Mouse (Mus musculus) embryonic facial prominence, embryonic 13.5 days (tissue): ENCODE data around the gene Aif1l. TPM values are rescaled to one million over a fixed set of nuclear protein-coding genes. Genes with fewer than 3 reads are reported as not detected.

Experiments used
- ATAC-seq: fragments of 200-750 bp; cut with Nextera tagmentation; 2 replicates; pipeline ENCODE4 v1.8.0; 2017; ENCODE audit warnings: low read depth; ENCODE audit not compliant: insufficient number of reproducible peaks, insufficient read depth, low FRiP score, low TSS enrichment
- H3K27ac ChIP-seq: fragments of 300-500 bp; sonication (generic); 2 replicates; pipeline ENCODE4 v1.5.1; 2015; ENCODE audit warnings: moderate library complexity, mild to moderate bottlenecking, inconsistent platforms
- H3K27me3 ChIP-seq: fragments of 300-500 bp; sonication (generic); 2 replicates; pipeline ENCODE4 v1.6.1; 2015; ENCODE audit warnings: mild to moderate bottlenecking, inconsistent platforms
- H3K36me3 ChIP-seq: fragments of 300-500 bp; sonication (generic); 2 replicates; pipeline ENCODE4 v1.6.1; 2015; ENCODE audit warnings: mild to moderate bottlenecking, inconsistent platforms
- H3K4me1 ChIP-seq: fragments of 300-500 bp; sonication (generic); 2 replicates; pipeline ENCODE4 v1.6.1; 2015; ENCODE audit warnings: inconsistent platforms
- H3K4me2 ChIP-seq: fragments of 300-500 bp; sonication (generic); 2 replicates; pipeline ENCODE4 v1.6.1; 2015; ENCODE audit warnings: moderate library complexity, mild to moderate bottlenecking, inconsistent platforms
- H3K4me3 ChIP-seq: fragments of 300-500 bp; sonication (generic); 2 replicates; pipeline ENCODE4 v1.5.1; 2015; ENCODE audit warnings: mild to moderate bottlenecking, inconsistent platforms
- H3K9ac ChIP-seq: fragments of 300-500 bp; sonication (generic); 2 replicates; pipeline ENCODE4 v1.6.1; 2015; ENCODE audit warnings: mild to moderate bottlenecking, inconsistent platforms
- H3K9me3 ChIP-seq: fragments of 300-500 bp; sonication (generic); 2 replicates; pipeline ENCODE4 v1.6.1; 2016; ENCODE audit warnings: inconsistent platforms
- WGBS: fragments of 180-500 bp; shearing (Covaris S2); methylation state at CpG from one replicate; pipeline ENCODE4 v1.1.7; 2015; ENCODE audit warnings: mixed read lengths; 5-methylcytosine and 5-hydroxymethylcytosine counted together
- polyA plus RNA-seq: library from polyadenylated mRNA; unstranded; fragments of >200 nt; fragmentation: Nextera tagmentation; extraction: Ambion mirVana; gene quantifications from 2 replicates; pipeline ENCODE4 v1.2.1, GENCODE M21; 2015

Aif1l gene
- polyA plus RNA-seq, 1 experiment from 2014 or later, result 46.4 TPM

DNA sequence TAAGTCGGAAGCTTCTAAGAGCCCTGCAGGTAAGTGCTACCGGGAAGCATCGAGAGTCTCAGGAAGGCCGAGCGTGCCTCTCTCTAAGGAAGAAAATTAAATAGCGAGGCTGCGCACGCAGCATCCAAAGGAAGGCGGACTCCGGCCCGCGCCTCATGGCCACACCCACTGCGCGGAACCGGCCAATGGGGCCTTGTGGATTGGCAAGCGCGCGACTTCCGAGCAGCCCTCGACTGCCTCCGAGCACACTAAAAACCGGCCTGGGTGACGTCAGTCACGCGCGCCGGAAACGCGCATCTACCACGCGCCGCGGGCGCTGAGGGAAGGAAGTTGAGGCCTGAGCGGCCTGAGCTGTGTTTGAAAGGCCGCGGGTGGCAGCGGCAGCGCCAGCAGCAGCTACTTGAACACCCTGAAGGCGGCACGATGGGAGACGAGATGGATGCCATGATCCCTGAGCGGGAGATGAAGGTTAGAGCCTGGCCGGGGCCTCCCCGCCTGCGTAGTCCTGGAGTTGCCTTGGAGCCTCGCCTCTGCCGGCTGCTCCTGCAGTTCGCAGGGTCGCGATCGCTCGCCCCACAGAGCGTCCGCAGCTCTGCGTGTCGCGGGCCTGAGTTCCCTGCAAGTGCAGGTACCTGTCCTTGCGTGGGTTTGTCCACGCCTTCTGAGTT lies 24.3 kb downstream of the Aif1l start, which contains the start of gene Nup214:
Nup214 (plus strand) TSS at position 296 of the 668 bp plus-strand sequence.
- peak; percentile 99 for ATAC-seq
- H3K27me3 ChIP-seq, result no peaks in the 10 kb centered on the region
- H3K4me2 ChIP-seq, result peak within 1 kb of the TSS; percentile 95
- H3K27ac ChIP-seq, result peak within 1 kb of the TSS; percentile 82
- peaks cover 15% of the 10 kb centered on the region for H3K4me1 ChIP-seq
- H3K4me3 ChIP-seq, result peak within 1 kb of the TSS; percentile 96
- under 1% methylated on average over 60 of the region's 60 CpGs for WGBS
- peak within 1 kb of the TSS; percentile 98 for H3K9ac ChIP-seq
- peaks cover 58% of the 10 kb centered on the region for H3K36me3 ChIP-seq
- H3K9me3 ChIP-seq, result no peaks in the 10 kb centered on the region

DNA sequence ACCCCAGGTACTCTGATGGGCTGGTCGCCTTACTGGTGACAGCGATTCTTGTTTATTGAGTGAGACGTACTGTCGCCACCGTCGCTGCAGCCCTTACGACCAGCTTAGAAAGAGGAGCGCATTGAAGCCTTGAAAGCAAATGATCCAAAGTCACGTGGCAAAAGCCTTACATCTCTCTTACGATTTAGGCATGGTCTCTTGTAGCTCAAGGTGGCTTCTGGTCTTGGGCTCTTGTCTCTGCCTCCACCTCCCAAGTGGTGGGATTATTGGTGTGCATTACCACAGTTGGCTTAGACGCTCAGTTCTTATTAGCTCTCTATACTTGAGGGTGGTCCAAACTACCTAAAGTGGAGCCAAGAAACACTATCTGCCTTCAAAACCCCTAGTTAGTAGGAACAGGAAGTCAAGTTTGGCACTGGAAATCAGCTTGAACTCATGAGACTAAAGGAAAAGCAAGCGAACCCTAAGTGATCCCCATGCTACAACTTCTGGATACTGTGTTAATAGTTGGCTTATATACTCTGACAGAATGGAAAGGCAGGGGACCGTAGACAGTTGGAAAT lies 25.0 kb downstream of the Aif1l start:
- peaks cover 57% of the 10 kb centered on the region for H3K36me3 ChIP-seq
- H3K4me3 ChIP-seq, result peak overlapping the region; percentile 96
- H3K27ac ChIP-seq, result peak overlapping the region; percentile 76
- peak overlapping the region; percentile 98 for H3K9ac ChIP-seq
- peaks cover 15% of the 10 kb centered on the region for H3K4me1 ChIP-seq
- H3K9me3 ChIP-seq, result no peaks in the 10 kb centered on the region
- H3K27me3 ChIP-seq, result no peaks in the 10 kb centered on the region
- peak overlapping the region; percentile 95 for H3K4me2 ChIP-seq
- 9% methylated on average over 13 of the region's 13 CpGs for WGBS
- ATAC-seq, result no peak

DNA sequence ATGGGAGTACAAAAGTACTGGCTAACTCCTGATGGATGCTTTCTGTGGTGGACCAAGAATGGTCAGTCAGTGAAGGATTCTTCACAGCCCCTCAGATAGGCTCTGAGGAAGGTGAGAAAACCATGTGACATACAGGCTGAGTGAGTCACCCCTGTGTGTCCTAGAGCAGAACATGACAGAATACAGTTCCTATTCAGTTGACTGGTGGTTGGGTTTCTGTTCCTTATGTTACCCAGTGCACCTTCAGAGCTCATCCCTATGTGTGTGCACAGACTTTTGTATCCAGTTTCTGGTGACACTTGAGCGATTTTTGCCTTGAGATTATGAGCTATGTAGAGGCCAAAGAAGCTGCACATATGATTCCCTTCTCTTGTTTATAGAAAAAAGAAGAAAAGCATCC lies 37.8 kb downstream of the Aif1l start:
- no peak overlapping the region for H3K27ac ChIP-seq
- no peaks in the 10 kb centered on the region for H3K9me3 ChIP-seq
- no peak overlapping the region for H3K9ac ChIP-seq
- H3K36me3 ChIP-seq, result peaks cover 100% of the 10 kb centered on the region
- H3K27me3 ChIP-seq, result no peaks in the 10 kb centered on the region
- 87% methylated on average over 1 of the region's 1 CpGs for WGBS
- H3K4me2 ChIP-seq, result no peak overlapping the region
- H3K4me3 ChIP-seq, result no peak overlapping the region
- no peaks in the 10 kb centered on the region for H3K4me1 ChIP-seq
- no peak for ATAC-seq

DNA sequence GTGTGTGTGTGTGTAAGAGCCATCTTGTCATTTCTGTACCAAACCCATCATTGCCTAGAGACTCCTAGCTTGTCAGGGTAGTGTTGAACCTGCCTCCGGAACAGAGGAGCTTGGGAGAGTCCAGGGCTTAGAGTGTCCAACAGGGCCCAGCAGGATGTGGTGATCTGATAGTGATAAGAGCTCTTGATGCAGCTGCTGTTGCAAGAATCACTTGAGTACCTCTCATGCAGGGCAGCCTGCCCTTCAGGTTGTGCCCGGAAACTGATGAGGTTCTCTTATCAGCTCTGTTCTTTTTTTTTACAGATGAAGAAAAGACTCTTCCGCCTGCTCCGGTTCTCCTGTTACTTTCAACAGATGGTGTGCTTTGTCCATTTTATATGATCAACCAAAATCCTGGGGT lies 41.0 kb downstream of the Aif1l start:
- no peaks in the 10 kb centered on the region for H3K9me3 ChIP-seq
- no peak for ATAC-seq
- no peaks in the 10 kb centered on the region for H3K4me1 ChIP-seq
- H3K27ac ChIP-seq, result no peak overlapping the region
- 95% methylated on average over 4 of the region's 4 CpGs for WGBS
- no peak overlapping the region for H3K4me3 ChIP-seq
- H3K27me3 ChIP-seq, result no peaks in the 10 kb centered on the region
- no peak overlapping the region for H3K9ac ChIP-seq
- H3K4me2 ChIP-seq, result no peak overlapping the region
- peaks cover 98% of the 10 kb centered on the region for H3K36me3 ChIP-seq

DNA sequence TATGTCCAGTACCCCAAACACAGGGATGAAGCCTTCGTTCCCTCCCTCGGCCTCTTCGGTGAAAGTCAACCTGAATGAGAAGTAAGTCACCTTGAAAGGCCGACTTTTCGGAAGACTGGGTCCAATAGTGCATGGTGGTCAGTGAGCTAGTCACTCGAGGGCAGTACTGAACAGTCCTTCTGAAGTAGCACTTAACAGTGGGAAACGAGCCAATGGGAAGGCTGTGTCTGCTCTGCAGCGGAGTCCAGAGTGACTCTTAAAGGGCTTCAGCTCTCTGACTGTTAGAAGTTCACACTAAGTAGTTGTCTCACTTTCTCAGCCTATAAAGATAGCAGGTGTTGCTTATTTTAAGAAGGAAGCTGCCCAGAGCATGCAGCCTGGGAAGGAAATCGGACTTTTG lies 45.0 kb downstream of the Aif1l start:
- no peaks in the 10 kb centered on the region for H3K9me3 ChIP-seq
- H3K4me2 ChIP-seq, result no peak overlapping the region
- H3K4me3 ChIP-seq, result no peak overlapping the region
- H3K27me3 ChIP-seq, result no peaks in the 10 kb centered on the region
- no peaks in the 10 kb centered on the region for H3K4me1 ChIP-seq
- H3K9ac ChIP-seq, result no peak overlapping the region
- ATAC-seq, result no peak
- H3K36me3 ChIP-seq, result peaks cover 96% of the 10 kb centered on the region
- whole genome bisulfite sequencing, result 95% methylated on average over 9 of the region's 9 CpGs
- no peak overlapping the region for H3K27ac ChIP-seq

DNA sequence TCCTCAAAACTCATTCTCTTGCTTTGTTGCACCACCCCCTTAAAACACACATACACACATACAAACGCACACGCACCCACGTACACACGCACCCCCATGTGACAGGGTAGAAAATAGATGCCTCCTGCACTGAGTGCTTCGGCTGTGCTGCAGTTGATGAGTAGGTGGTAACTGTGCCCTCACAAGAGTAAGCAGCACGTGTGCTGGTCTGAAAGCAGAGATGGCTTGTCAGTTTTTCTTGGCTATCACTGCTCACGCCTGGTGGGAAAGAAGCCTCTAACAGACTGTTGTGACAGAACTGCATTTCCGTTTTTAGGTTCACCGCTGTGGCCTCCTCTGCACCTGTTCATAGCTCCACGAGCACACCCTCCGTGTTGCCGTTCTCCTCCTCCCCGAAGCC lies 46.1 kb downstream of the Aif1l start:
- Histone ChIP-seq H3K36me3 (peaks cover 93% of the 10 kb centered on the region), H3K9me3 (no peaks in the 10 kb centered on the region), H3K4me1 (no peaks in the 10 kb centered on the region), H3K27me3 (no peaks in the 10 kb centered on the region), H3K4me2 (no peak overlapping the region), H3K27ac (no peak overlapping the region), H3K9ac (no peak overlapping the region), H3K4me3 (no peak overlapping the region)
- ATAC-seq, result no peak
- WGBS, result 96% methylated on average over 13 of the region's 13 CpGs

DNA sequence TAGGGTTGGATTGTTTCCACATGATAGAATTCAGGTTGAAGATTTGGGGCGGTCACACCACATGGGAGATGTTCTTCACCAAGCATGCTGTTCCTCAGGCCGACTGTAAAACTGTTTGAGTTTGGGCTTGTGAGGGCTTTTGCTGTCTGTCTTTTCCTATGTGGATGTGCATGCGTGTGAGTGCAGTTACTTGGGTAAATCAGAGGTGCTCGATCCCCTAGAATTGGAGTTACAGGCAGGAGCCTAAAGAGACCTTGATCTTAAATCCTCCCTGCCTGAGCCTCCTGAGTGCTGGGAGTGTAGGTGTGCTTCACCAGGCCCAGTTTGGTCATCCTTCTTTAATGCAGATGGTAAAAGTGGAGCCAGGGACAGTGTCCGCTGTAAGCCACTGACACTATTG lies 47.6 kb downstream of the Aif1l start:
- no peak overlapping the region for H3K4me2 ChIP-seq
- no peaks in the 10 kb centered on the region for H3K9me3 ChIP-seq
- H3K9ac ChIP-seq, result no peak overlapping the region
- WGBS, result 96% methylated on average over 5 of the region's 5 CpGs
- no peaks in the 10 kb centered on the region for H3K27me3 ChIP-seq
- no peak overlapping the region for H3K27ac ChIP-seq
- H3K4me1 ChIP-seq, result no peaks in the 10 kb centered on the region
- no peak for ATAC-seq
- no peak overlapping the region for H3K4me3 ChIP-seq
- H3K36me3 ChIP-seq, result peaks cover 86% of the 10 kb centered on the region

DNA sequence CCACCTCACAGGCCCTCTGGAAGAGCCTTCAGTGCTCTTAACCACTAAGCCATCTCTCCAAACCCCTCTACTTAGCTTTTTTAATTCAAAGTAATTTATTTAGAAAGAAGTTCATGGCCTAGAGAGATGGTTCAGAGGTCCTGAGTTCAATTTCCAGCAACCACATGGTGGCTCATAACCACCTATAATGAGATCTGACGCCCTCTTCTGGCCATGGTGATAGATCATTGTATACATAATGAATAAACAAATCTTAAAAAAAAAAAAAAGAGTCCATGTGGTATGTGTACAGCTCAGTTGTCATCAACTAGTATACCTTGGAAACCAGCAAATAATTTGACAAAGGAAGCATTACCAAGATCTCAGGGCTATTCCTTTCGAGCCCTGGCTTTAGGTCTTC lies 48.5 kb downstream of the Aif1l start:
- Histone ChIP-seq H3K4me3 (no peak overlapping the region), H3K4me1 (no peaks in the 10 kb centered on the region), H3K9ac (no peak overlapping the region), H3K27ac (no peak overlapping the region), H3K9me3 (no peaks in the 10 kb centered on the region), H3K36me3 (peaks cover 86% of the 10 kb centered on the region), H3K4me2 (no peak overlapping the region), H3K27me3 (no peaks in the 10 kb centered on the region)
- ATAC-seq, result no peak
- 68% methylated on average over 2 of the region's 2 CpGs for WGBS

DNA sequence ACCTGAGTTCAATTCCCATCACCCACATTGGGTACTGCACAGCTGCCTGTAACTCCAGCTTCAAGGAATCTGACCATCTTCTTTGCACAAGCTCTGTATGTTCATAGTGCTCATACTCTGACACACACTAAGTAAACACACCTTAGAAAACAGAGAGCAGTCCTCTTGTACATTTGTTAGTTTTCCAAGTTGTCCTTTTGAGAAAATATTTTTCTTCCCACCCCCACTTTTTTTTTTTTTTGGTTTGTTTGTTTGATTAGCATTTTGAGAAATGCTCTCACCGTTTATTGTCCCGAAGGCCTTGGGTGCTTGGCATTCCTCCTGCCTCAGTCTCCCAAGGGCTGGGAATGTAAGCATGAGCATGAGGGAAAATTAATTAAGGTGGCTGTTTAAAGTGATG lies 58.4 kb downstream of the Aif1l start:
- H3K4me2 ChIP-seq, result no peak overlapping the region
- no peak overlapping the region for H3K9ac ChIP-seq
- no peak overlapping the region for H3K27ac ChIP-seq
- H3K4me1 ChIP-seq, result no peaks in the 10 kb centered on the region
- no peak for ATAC-seq
- no peak overlapping the region for H3K4me3 ChIP-seq
- H3K9me3 ChIP-seq, result no peaks in the 10 kb centered on the region
- 88% methylated on average over 2 of the region's 2 CpGs for WGBS
- no peaks in the 10 kb centered on the region for H3K27me3 ChIP-seq
- H3K36me3 ChIP-seq, result peaks cover 89% of the 10 kb centered on the region

DNA sequence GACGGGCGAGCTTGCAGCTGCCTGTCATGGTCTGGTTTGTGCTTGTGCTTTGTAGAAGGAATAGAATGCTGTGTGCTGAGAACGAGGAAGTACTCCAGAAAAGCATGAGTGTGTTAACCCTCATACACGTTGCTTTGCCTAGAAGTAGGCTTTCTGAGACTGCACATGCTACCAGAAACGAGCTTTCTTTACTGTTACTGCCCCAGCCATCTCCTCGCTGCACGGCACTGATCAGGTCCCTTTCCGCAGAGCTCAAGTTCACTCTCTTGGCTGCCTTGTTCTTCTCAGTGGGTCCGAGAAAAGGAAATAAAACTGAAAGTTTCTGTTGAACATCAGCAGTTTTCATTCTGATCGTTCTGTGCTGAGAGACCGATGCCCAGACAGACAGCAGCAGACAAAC lies 58.8 kb downstream of the Aif1l start:
- no peak overlapping the region for H3K4me3 ChIP-seq
- no peaks in the 10 kb centered on the region for H3K4me1 ChIP-seq
- H3K4me2 ChIP-seq, result no peak overlapping the region
- H3K27ac ChIP-seq, result no peak overlapping the region
- no peaks in the 10 kb centered on the region for H3K27me3 ChIP-seq
- H3K9me3 ChIP-seq, result no peaks in the 10 kb centered on the region
- 88% methylated on average over 11 of the region's 11 CpGs for WGBS
- H3K36me3 ChIP-seq, result peaks cover 89% of the 10 kb centered on the region
- no peak for ATAC-seq
- no peak overlapping the region for H3K9ac ChIP-seq

DNA sequence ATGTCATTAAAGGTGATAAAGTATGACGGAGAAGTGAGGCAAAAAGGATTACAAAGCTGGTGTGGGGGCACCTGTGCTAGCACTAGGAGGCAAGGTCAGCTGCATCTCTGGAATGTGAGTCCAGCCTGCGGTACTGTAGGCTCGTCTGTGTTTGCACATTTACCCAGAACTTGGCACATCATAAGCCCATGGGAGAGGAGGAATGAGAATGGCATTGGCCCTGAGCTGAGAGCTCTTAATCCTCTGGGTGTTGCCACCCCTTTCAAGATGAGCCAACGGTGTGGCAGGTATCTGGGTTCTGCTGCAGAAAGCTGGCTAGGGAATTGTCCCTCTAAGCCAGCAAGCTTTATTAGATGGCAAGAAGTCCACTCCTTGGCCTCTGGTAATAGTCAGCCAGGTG lies 69.8 kb downstream of the Aif1l start:
- Histone ChIP-seq H3K36me3 (peaks cover 89% of the 10 kb centered on the region), H3K9ac (no peak overlapping the region), H3K4me3 (no peak overlapping the region), H3K27me3 (no peaks in the 10 kb centered on the region), H3K27ac (no peak overlapping the region), H3K4me2 (no peak overlapping the region), H3K9me3 (no peaks in the 10 kb centered on the region), H3K4me1 (no peaks in the 10 kb centered on the region)
- ATAC-seq, result no peak
- WGBS, result 79% methylated on average over 4 of the region's 4 CpGs

DNA sequence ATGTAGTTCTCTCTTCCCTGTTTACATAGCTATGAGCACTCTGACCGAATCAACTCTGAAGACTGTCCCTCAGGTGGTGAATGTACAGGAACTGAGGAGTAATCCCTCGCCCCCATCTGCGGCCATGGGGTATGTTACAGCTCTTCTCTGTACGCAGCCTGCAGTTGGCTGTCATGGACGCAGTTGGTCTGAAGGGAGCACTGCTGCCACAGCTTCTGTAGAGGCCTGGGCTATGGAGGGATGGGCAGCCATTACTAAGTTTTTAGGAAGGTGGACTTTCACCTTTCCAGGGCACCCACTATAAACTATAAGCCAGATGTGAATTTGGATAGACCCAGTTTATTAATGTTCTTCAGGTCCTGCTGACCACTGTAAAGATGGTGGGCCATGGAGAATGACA lies 70.3 kb downstream of the Aif1l start:
- Histone ChIP-seq H3K9ac (no peak overlapping the region), H3K27ac (no peak overlapping the region), H3K27me3 (no peaks in the 10 kb centered on the region), H3K4me1 (no peaks in the 10 kb centered on the region), H3K4me3 (no peak overlapping the region), H3K4me2 (no peak overlapping the region), H3K36me3 (peaks cover 88% of the 10 kb centered on the region), H3K9me3 (no peaks in the 10 kb centered on the region)
- no peak for ATAC-seq
- 88% methylated on average over 5 of the region's 5 CpGs for WGBS
